Mouse (Mus musculus) 3T3-L1 (cell line): Measurements from ENCODE around the gene Rbm20.
"Not testable (repeated sequence)": the region's sequence is repeated elsewhere in the genome, so short reads cannot be mapped to it uniquely, and the experiment has no call there.

Source experiments
- DNase-seq: peaks from one replicate; pipeline ENCODE4 v3.0.0-alpha.2; 2015; ENCODE audit warnings: low read depth, low spot score

The Rbm20 gene

GRCm38 (mm10) chr19:53789571-53789970, 112.5 kb downstream of the Rbm20 start:
- DNase-seq: no peak

- no peak for DNase-seq
These were observed 114.9 kb downstream of the Rbm20 start for GRCm38 (mm10) chr19:53791751-53792720.

GRCm38 (mm10) chr19:53792976-53793897, 116.1 kb downstream of the Rbm20 start:
- DNase-seq: no peak

GRCm38 (mm10) chr19:53793994-53794890, 117.1 kb downstream of the Rbm20 start:
- no peak for DNase-seq

GRCm38 (mm10) chr19:53794996-53795395, 117.9 kb downstream of the Rbm20 start:
- no peak for DNase-seq

- no peak for DNase-seq
These were observed 118.9 kb downstream of the Rbm20 start for GRCm38 (mm10) chr19:53796020-53796419.

GRCm38 (mm10) chr19:53797770-53798169, 120.7 kb downstream of the Rbm20 start:
- DNase-seq: peak; percentile 40

- no peak for DNase-seq
These were observed 122.8 kb downstream of the Rbm20 start for GRCm38 (mm10) chr19:53799885-53800284.

GRCm38 (mm10) chr19:53800365-53800999, 123.4 kb downstream of the Rbm20 start:
- peak; percentile 99 for DNase-seq

GRCm38 (mm10) chr19:53801380-53801779, 124.3 kb downstream of the Rbm20 start:
- no peak for DNase-seq

- no peak for DNase-seq
These were observed 124.9 kb downstream of the Rbm20 start for GRCm38 (mm10) chr19:53801789-53802683.

GRCm38 (mm10) chr19:53803954-53804353, 126.8 kb downstream of the Rbm20 start:
- DNase-seq: no peak

GRCm38 (mm10) chr19:53805063-53805462, 128.0 kb downstream of the Rbm20 start:
- DNase-seq: no peak

- DNase-seq: no peak
These were observed 129.0 kb downstream of the Rbm20 start for GRCm38 (mm10) chr19:53806126-53806525.

- DNase-seq: not testable (repeated sequence)
These were observed 129.6 kb downstream of the Rbm20 start for GRCm38 (mm10) chr19:53806526-53807275.

- DNase-seq: no peak
These were observed 130.2 kb downstream of the Rbm20 start for GRCm38 (mm10) chr19:53807276-53807801.

- no peak for DNase-seq
These were observed 131.1 kb downstream of the Rbm20 start for GRCm38 (mm10) chr19:53808041-53808777.
